Mouse (Mus musculus) brown adipose tissue, adult 24 weeks (tissue): ENCODE results near the gene Col11a2. TPM values are rescaled to one million over a fixed set of nuclear protein-coding genes. Genes with fewer than 3 reads are reported as not detected.
A peak's percentile ranks its signal among the peaks of the same experiment; 100 is the strongest.

Source experiments
- H3K27ac ChIP-seq: fragments of 200-500 bp; replicated peaks from 2 replicates; pipeline ENCODE4 v1.5.1; 2012; ENCODE audit warnings: low read depth, mild to moderate bottlenecking, low read length
- H3K4me1 ChIP-seq: fragments of 200-500 bp; 2 replicates; pipeline ENCODE4 v1.6.1; 2012; ENCODE audit warnings: low read length, mixed read lengths; ENCODE audit not compliant: control insufficient read depth, insufficient read depth, insufficient read length
- H3K4me3 ChIP-seq: fragments of 200-500 bp; 2 replicates; pipeline ENCODE4 v1.5.1; 2012; ENCODE audit warnings: low read depth, mild to moderate bottlenecking, low read length, moderate library complexity; ENCODE audit not compliant: insufficient read depth
- polyA plus RNA-seq: library from polyadenylated mRNA; stranded (reverse); fragments of >200 nt; gene quantifications from 2 replicates; pipeline ENCODE4 v1.2.4, GENCODE M21; 2012; ENCODE audit not compliant: missing spikeins, insufficient read depth, insufficient read length

Gene Col11a2
- polyA plus RNA-seq, 1 experiment: 1.0 TPM

DNA sequence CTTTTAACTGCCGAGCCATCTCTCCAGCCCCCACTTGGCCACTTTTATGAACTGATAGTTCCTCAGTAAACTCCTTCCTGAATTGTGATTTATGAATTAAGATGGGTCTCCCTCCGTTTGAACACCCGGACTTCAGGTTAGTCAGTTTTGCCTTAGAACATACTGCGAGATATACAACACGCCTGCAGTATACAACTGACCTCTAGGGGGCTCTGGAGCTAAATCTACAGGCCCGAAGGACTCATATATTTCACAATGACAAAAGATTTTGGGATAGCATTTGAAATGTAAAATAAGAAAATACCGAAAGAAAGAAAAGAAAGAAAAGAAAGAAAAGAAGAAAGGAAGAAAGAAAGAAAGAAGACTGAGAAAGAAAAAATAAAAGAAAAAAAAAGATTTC is 36.0 kb downstream of the Col11a2 start:
- no peak overlapping the region for H3K27ac ChIP-seq

DNA sequence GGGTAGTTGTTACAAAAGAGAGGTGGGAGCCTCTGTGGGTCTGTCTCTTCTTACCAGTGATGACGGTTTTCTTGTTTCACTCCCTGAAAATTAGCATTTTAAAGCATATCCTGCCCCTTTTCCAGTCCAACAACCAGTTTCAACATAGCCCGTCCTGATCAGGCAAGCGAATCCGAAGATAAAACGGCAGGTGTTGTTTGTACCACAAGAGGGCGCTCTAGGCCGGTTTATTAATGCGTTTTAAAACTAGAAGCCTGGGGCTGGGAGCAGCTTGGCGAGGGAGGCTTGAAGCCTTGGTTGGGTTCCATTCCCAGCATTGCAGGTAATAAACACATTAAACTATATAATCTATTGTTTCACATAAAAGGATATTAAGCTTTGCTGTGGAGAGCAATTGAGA is 38.3 kb downstream of the Col11a2 start:
- no peak overlapping the region for H3K4me3 ChIP-seq
- H3K27ac ChIP-seq: no peak overlapping the region
- no peaks in the 10 kb centered on the region for H3K4me1 ChIP-seq

More for the DNA sequence above, 36.0 kb downstream of the Col11a2 start:
- no peaks in the 10 kb centered on the region for H3K4me1 ChIP-seq
- H3K4me3 ChIP-seq: no peak overlapping the region

DNA sequence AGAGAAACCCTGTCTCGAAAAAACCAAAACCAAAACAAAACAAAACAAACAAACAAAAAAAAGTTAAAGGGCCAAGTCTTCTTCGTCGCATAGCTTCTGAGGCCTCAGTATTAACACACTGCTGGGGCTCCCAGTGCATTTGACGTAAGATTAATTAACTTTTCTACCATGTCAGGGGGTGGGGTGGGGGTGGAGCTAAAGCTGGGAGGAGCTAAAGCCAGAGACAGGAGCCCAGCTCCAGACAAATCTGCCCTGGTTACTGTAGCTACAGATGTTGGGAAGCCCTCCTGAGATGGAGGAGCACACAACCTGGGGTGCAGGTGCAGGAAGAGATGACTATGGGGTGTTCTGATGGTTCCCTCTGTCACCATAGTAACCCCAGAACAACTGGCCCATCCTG is 38.9 kb downstream of the Col11a2 start:
- Histone ChIP-seq H3K4me1 (no peaks in the 10 kb centered on the region), H3K27ac (no peak overlapping the region), H3K4me3 (no peak overlapping the region)

DNA sequence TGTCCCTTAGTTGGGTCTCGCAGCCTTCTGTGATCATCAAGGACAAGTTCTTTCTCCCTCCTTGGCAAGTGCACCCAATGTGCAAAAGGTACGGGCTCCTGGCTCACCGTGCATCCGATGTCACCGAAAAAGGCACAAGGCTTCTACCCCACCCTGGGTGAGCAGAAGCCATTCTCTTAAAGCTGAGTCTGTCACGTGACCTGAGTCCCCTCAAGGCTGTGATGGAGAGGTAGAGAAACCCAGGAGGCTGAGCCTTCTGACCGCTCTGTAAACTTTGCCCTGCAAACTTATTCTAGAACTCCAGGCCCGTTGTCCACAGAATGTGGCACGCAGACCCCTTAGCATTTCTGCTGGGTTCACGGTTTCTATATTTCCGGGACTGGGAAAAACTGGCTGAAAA is 39.8 kb downstream of the Col11a2 start:
- Histone ChIP-seq H3K4me3 (no peak overlapping the region), H3K4me1 (no peaks in the 10 kb centered on the region), H3K27ac (no peak overlapping the region)

DNA sequence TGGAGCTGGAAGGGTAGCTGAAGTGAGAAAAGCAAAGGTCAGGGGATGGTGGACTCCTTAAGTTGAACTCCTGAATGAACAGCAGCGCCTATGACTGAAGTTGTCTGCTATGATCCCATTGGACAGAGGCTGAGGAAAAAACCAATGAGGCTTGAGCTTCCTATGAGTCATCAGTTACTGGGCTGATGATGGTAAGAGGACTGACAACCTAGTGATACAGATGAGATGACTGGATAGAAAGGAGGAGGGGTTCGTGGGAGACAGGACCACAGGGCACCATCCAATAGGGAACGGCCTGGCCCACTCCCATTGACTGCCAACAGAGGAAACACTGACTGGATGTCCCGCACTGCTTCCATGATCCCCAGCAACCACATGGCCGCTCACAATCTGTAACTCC is 40.4 kb downstream of the Col11a2 start:
- H3K27ac ChIP-seq: no peak overlapping the region
- no peak overlapping the region for H3K4me3 ChIP-seq
- H3K4me1 ChIP-seq: no peaks in the 10 kb centered on the region

DNA sequence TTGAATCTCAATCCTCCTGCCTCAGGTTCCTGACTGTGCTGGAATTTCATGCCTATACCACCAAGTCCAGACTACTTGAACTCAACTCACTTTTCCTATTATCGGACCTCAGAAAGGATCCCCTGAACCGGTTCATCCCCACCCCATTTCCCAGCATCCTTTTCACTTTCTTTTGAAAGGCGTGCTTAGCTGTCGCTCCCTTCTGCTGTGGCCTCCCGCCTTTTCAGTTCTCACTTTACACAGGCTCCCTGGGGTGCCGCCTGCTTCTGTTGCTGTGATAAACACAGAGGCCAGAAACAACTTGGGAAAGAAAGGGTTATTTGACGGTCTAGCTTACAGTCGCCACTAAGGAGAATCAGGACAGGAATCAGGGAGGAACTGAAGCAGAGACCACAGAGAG is 43.9 kb downstream of the Col11a2 start:
- Histone ChIP-seq H3K4me3 (no peak overlapping the region), H3K27ac (no peak overlapping the region), H3K4me1 (no peaks in the 10 kb centered on the region)

DNA sequence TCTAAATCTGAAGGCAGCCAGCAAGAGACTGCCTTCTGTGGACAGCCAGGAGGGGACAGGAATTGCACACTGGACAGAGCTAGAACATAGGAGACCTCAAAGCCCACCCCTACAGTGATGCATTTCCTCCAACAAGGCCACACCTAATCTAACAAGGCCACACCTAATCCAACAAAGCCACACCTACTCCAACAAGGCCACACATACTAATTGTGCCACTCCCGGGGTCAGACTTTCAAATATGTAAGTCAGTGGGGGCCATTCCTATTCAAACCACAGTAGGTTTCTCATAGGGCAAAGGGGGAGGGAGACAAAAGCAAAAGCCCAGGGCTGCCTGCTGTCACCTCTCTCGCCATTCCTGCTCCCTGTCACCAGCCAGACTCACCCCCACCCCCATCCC is 48.1 kb downstream of the Col11a2 start:
- H3K4me1 ChIP-seq: no peaks in the 10 kb centered on the region
- H3K4me3 ChIP-seq: no peak overlapping the region
- H3K27ac ChIP-seq: no peak overlapping the region

DNA sequence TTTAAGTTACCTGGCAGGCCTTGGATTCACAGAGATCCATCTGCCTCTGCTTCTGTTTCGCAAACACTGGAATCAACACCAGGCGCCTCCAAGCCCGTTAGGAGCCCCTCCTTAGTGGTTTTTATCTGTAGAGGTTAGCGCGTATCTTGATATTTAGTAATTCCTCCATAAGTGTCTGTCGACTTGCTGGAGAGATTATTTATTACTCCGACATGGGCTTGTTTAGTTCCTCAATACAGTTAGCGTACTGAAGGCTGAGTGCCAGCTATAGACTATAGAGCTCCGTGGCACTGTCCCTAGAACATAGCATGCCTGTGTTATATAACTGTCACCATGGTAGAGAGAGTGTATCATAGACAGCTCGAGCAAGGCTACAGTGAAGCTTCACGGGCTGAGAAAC is 48.9 kb downstream of the Col11a2 start:
- Histone ChIP-seq H3K4me3 (no peak overlapping the region), H3K4me1 (no peaks in the 10 kb centered on the region), H3K27ac (no peak overlapping the region)

DNA sequence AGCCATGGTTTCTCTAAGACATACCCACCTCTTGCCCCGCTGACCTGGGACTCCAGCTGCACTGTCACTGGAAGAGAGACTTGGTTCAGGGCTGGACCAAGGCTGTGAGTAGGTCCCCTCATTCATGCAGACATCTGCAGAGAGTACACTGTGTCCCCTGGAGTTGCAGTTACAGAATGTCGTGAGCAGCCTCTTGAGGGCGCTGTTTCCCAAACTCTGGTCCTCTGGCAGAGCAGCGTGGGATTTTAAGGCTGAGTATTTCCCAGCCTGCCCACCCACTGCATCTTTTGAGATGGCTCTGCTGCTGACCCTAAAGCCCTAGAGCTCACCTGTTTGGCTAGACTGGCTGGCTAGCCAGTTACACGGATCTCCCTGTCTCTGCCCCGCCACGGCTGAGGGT is 51.7 kb downstream of the Col11a2 start:
- Histone ChIP-seq H3K4me3 (no peak overlapping the region), H3K4me1 (no peaks in the 10 kb centered on the region), H3K27ac (no peak overlapping the region)

DNA sequence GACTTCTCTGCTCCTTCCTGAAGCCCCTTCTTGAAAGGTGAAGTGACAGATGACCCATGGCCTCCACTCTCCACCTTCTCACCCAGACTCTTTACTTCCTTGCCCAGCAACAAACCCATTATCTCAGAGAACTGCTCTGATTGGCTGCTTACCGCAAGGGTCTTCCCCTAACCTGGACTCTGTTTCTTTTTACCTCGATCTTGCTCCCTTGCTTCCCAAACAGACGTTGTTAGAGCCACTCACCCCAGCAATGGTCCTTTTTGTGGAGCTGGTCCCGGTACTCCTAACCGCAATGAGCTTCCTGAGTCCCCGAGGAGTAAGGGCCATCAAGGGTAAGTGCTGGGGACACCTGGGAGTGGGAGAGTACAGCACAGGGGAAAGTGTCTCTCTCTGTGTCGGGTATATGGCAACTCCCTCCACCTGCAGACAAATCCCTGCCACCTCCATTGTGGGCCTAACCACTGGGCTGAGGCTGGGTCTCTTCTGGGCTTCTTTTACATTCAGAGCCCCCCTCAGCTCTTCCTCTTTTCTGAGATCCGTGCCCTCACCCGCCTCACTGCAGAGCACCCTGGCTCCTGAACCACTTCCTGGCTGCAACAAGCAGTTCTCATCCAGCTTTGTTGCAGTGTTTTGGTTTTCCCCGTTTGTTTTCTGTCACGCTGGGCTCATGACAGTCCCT is 53.1 kb downstream of the Col11a2 start, which contains the start of gene H2-Oa:
Gene H2-Oa (plus strand): TSS at position 144 of the 679 bp plus-strand sequence.
- Histone ChIP-seq H3K27ac (no peak within 1 kb of the TSS), H3K4me1 (no peaks in the 10 kb centered on the region), H3K4me3 (no peak within 1 kb of the TSS)

DNA sequence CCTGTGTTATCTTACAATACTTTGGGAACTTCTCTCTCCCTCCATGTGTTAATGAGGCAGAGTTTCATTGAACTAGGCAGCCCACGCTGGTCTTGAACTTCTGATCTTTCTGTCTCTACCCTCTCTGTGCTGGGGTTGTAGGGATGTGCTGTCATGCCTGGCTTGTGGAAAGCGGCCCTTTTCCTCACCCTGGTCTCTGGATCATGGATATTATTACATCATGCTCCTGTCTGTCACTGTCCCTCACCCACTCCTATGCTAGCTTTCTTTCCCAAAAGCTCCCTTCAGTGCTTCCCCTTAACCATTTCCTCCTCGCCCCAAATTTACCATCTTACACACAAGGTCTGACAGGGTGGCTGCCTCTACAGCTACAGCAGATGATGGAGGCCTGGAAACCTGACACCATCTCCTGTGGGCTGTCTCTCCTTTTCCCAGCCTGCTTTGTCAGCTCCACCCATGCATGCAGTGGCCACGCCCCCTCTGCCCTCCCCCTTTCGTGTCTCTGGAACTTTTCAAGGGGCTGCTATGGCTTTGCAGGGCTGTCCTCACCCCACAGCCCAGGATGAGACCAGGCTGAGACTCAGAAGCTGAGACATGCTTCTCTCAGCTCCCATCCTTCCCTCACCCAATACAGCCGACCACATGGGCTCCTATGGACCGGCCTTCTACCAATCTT is 54.1 kb downstream of the Col11a2 start:
- H3K4me1 ChIP-seq: no peaks in the 10 kb centered on the region
- no peak overlapping the region for H3K27ac ChIP-seq
- H3K4me3 ChIP-seq: no peak overlapping the region

DNA sequence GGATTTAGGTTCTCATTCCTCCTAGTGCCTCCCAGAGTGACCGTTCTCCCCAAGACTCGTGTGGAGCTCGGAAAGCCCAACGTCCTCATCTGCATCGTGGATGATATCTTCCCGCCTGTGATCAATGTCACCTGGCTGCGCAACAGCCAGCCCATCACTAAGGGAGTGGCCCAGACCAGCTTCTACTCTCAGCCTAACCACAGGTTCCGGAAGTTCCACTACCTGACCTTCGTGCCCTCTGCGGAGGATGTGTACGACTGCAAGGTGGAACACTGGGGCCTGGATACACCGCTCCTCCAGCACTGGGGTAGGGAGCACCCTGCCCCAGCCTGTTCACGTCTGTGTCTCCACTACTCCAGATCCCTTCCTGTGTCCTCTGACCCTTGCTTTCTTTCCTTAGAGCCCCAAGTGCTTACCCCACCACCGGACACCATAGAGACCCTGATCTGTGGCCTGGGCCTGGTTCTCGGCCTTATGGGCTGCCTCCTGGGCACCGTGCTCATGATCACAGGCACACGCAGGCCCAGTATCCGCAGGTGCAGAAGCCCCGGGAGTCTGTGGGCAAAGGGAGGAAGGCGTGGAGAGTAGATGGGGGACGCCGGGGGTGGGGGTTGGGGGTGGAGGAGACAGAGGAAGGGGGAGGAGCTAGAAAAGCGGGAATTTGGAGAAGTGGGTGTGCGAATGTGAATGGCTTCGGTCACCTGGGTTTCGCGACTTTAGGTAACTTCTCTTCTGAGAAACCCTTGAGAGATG is 55.2 kb downstream of the Col11a2 start:
- Histone ChIP-seq H3K4me3 (no peak overlapping the region), H3K27ac (no peak overlapping the region), H3K4me1 (no peaks in the 10 kb centered on the region)

DNA sequence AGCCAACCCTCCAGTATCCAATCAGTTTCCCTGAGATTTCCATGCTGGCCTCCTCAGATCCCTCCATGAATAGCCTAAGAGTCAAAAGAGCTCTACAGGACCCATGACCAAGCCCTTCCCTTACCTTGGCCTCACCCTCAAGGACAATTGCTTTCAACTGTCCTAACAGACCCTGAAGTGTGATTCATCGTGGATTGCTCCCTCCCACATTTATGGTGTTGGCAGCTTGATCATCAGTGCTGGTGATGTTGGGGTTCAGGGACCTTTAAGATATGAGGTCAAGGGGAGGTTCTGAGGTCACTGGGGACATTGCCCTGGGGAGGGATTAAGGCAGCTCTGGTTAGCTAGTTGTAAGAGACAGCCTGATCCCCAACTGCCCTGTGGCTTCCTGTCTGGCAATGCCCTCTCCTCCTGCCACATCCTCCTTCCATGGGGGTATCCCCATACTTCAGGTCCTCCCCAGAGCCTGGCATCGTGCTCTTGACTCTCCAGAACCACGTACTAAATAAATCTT is 57.3 kb downstream of the Col11a2 start:
- H3K27ac ChIP-seq: no peak overlapping the region
- no peak overlapping the region for H3K4me3 ChIP-seq
- H3K4me1 ChIP-seq: no peaks in the 10 kb centered on the region

DNA sequence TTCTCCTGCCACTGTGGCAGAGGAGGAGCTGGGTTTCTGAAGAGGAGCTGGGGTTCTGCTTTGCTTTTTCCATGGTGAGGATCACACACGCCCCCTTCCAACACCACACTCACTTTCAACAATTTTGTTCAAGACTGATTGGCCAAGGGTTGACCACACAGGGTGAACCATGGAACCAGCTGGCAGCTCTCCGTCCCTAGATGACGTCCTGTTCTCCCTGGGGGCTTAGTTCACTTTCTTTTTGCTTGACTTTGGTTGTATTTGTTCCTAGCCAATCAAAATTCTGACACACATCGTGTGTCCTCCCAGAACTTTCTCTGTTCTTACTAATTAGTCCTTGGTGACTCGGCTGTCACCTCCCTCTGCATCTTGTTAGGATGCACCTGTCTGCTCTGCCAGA is 58.0 kb downstream of the Col11a2 start:
- no peaks in the 10 kb centered on the region for H3K4me1 ChIP-seq
- H3K27ac ChIP-seq: no peak overlapping the region

DNA sequence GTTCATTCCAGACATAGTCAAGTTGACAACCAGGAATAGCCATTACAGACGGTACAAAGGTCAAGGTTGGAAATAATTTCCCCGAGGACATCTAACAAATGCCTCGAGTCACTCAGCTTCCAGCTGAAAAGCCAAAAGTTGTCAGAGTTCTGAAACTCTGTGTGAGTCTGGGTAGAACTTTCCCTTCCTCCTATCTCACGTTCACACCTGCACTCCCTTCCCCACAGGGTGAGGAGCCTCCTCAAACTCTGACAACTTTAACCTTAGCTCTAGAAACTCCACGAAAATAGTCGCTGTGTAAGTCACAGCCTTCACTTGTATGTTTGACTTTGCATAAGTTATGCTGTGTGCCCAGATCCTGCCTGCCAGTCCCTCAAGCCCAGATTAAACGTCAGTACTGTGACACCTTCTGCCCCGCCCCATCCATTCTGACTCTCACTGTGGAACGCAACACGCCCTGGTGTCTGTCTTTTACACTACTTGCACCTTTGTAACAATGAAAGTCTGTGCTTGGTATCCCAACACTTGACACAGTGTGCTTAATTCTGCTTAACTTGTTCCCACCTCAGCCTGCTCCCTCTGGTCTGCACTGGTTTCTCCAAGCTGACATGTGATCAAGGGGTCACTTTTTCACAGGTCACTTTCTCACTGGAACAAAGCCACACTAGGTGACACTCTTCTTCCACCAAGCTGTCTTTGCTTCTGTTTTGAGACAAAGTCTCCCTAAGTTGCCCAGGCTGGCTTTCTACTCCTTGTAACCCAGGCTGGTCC is 59.7 kb downstream of the Col11a2 start:
- Histone ChIP-seq H3K27ac (peak overlapping the region; percentile 69), H3K4me1 (no peaks in the 10 kb centered on the region), H3K4me3 (no peak overlapping the region)

More for the DNA sequence above, 58.0 kb downstream of the Col11a2 start:
- no peak overlapping the region for H3K4me3 ChIP-seq
